Mouse (Mus musculus) myocyte (in vitro differentiated cells): ENCODE measurements around the gene Mapk8ip3. TPM values are rescaled to one million over a fixed set of nuclear protein-coding genes. Genes with fewer than 3 reads are reported as not detected.
A peak's percentile ranks its signal among the peaks of the same experiment; 100 is the strongest.

Source experiments
- H3K27me3 ChIP-seq: one replicate; pipeline ENCODE4 v1.6.1; 2011; ENCODE audit not compliant: control insufficient read depth, insufficient read depth, insufficient read length
- H3K36me3 ChIP-seq: one replicate; pipeline ENCODE4 v1.6.1; 2011; ENCODE audit not compliant: control insufficient read depth, insufficient read depth
- H3K4me2 ChIP-seq: one replicate; pipeline ENCODE4 v1.6.1; 2011; ENCODE audit warnings: low read depth, control low read depth
- H3K4me3 ChIP-seq: one replicate; pipeline ENCODE4 v1.5.1; 2011; ENCODE audit warnings: mild to moderate bottlenecking, control low read depth, moderate library complexity
- H3K79me2 ChIP-seq: one replicate; pipeline ENCODE4 v1.6.1; 2011; ENCODE audit not compliant: control insufficient read depth, insufficient read depth
- H3ac ChIP-seq: one replicate; pipeline ENCODE4 v1.6.1; 2011; ENCODE audit not compliant: control insufficient read depth, insufficient read length
- CEBPB ChIP-seq: IDR thresholded peaks from 2 replicates; pipeline ENCODE4 v1.6.1; 2011; ENCODE audit warnings: mild to moderate bottlenecking, moderate library complexity; ENCODE audit not compliant: poor library complexity, insufficient read depth, severe bottlenecking
- E2F4 ChIP-seq: IDR thresholded peaks from one replicate; pipeline ENCODE4 v1.6.1; 2011; ENCODE audit warnings: mild to moderate bottlenecking, control low read depth, moderate library complexity; ENCODE audit not compliant: insufficient read depth
- MAX ChIP-seq: IDR thresholded peaks from one replicate; pipeline ENCODE4 v1.6.1; 2011; ENCODE audit warnings: low read depth, mild to moderate bottlenecking, control low read depth
- MYOD1 ChIP-seq, 3 experiments: IDR thresholded peaks; one replicate each; pipeline ENCODE4 v1.6.1; 2011; ENCODE audit warnings: control low read depth in 2 of 3, low read depth in 2 of 3, mild to moderate bottlenecking in 2 of 3, moderate library complexity in 1 of 3; ENCODE audit not compliant: insufficient read length in 2 of 3, control insufficient read depth in 1 of 3
- MYOG ChIP-seq, 3 experiments: IDR thresholded peaks; one replicate each; pipeline ENCODE4 v1.6.1; 2011; ENCODE audit warnings: control low read depth in 2 of 3, low read depth in 2 of 3, mild to moderate bottlenecking in 2 of 3; ENCODE audit not compliant: insufficient read length in 2 of 3, control insufficient read depth in 1 of 3, insufficient read depth in 1 of 3
- POLR2A ChIP-seq: IDR thresholded peaks from one replicate; pipeline ENCODE4 v1.6.1; 2011; ENCODE audit warnings: low read depth, mild to moderate bottlenecking, control low read depth, moderate library complexity; ENCODE audit not compliant: insufficient read length
- POLR2AphosphoS2 ChIP-seq: IDR thresholded peaks from one replicate; pipeline ENCODE4 v1.6.1; 2011; ENCODE audit warnings: low read depth, control low read depth; ENCODE audit not compliant: insufficient read length
- REST ChIP-seq: IDR thresholded peaks from one replicate; pipeline ENCODE4 v1.6.1; 2011; ENCODE audit warnings: mild to moderate bottlenecking, control low read depth, moderate library complexity; ENCODE audit not compliant: insufficient read depth, insufficient read length
- SRF ChIP-seq: IDR thresholded peaks from one replicate; pipeline ENCODE4 v1.6.1; 2011; ENCODE audit warnings: low read depth; ENCODE audit not compliant: control insufficient read depth, insufficient read length
- TCF12 ChIP-seq: IDR thresholded peaks from one replicate; pipeline ENCODE4 v1.6.1; 2011; ENCODE audit warnings: mild to moderate bottlenecking, control low read depth; ENCODE audit not compliant: poor library complexity, insufficient read depth, severe bottlenecking
- TCF3 ChIP-seq: IDR thresholded peaks from one replicate; pipeline ENCODE4 v1.6.1; 2011; ENCODE audit warnings: low read depth, control low read depth; ENCODE audit not compliant: insufficient read length
- USF1 ChIP-seq: IDR thresholded peaks from one replicate; pipeline ENCODE4 v1.6.1; 2011; ENCODE audit warnings: low read depth, mild to moderate bottlenecking, control low read depth, moderate library complexity
- polyA plus RNA-seq: library from polyadenylated mRNA; unstranded; fragments of >200 nt; fragmentation: generic; extraction: Trizol; gene quantifications from one replicate; pipeline ENCODE4 v1.2.1, GENCODE M21; 2012; ENCODE audit warnings: missing spikeins

Gene Mapk8ip3
- polyA plus RNA-seq, 1 experiment = 47.6 TPM

DNA sequence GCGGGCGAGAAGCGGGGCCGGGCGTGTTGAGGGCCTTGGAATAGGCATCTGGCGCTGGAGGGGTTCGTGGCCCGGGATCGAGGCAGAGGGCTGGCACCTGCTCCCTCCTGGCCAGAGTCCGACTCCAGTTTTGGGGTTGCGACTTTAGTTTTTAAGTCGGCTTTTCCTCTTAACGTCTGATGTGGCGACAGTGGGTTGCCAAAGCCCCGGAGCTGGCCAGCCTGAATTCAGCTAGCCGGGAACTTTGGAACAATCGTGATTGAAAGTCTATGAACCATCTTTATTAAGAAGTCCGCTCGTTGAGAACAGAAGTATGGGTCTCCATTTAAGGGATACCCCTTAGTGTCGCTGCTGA, 86.0 kb downstream of the Mapk8ip3 start:
- peak overlapping the region; percentile 96 for H3K4me2 ChIP-seq
- TF ChIP-seq CEBPB (no peak), TCF12 (no peak), MAX (no peak), USF1 (no peak), SRF (no peak), REST (no peak), MYOD1 (IDR thresholded peaks at IDR 0.05; ENCODE audit: control insufficient read depth in 1 of 3, insufficient read length in 2 of 3, low read depth in 2 of 3) (no peak), POLR2AphosphoS2 (no peak), TCF3 (no peak), POLR2A (no peak), E2F4 (no peak)
- no peaks in the 10 kb centered on the region for H3K36me3 ChIP-seq
- peak overlapping the region; percentile 96 for H3K4me3 ChIP-seq
- H3K27me3 ChIP-seq = no peaks in the 10 kb centered on the region
- peak overlapping the region; percentile 61 for H3ac ChIP-seq
- peaks cover 7% of the 10 kb centered on the region for H3K79me2 ChIP-seq

DNA sequence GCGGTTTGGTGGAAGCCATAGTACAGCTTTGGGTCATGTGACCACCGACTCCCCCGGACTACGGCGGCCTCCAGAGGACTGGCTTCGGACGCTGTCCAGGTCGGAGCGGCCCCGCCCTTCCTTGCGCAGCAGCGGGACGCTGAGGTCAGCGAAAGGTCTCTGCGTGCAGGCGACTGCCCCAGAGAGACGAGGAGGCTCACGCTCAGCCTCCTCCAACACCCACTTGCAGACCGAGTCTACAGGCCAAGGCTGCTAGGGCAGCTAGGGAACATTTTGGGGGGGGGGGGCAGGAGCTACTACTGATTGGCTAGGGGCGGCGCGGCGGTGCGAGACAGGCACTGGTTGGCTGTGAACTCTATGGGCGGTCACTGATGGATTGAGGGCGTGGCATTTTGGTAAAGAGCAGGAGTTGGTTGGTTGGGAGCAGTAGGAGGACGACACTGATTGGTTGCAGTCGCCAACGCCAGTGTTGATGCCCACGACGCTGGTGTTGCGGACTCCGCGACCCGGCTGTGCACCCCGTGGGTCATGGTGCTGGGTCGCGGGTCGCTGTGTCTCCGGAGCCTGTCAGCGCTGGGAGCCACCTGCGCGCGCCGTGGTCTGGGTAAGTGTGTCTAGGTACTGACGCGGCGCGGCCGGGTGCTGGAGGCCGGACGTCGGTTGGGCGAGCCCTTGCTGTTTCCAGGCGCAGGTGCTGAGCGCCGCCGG, 86.6 kb downstream of the Mapk8ip3 start, which contains the start of gene Fahd1:
TSS of gene Fahd1 (minus strand) at position 300 of the 708 bp plus-strand sequence.
- H3K4me2 ChIP-seq = peak within 1 kb of the TSS; percentile 96
- TF ChIP-seq POLR2AphosphoS2 (peak; percentile 77), MAX (no peak), MYOD1 (IDR thresholded peaks at IDR 0.05; ENCODE audit: control insufficient read depth in 1 of 3, insufficient read length in 2 of 3, low read depth in 2 of 3) (peak in 1 of 3 experiments; percentile 11), REST (no peak), TCF3 (no peak), CEBPB (no peak), POLR2A (peak; percentile 87), USF1 (peak; percentile 94), E2F4 (no peak), SRF (no peak), MYOG (IDR thresholded peaks at IDR 0.05; ENCODE audit: control insufficient read depth in 1 of 3, insufficient read depth in 1 of 3, insufficient read length in 2 of 3, low read depth in 2 of 3) (no peak), TCF12 (no peak)
- no peaks in the 10 kb centered on the region for H3K36me3 ChIP-seq
- H3ac ChIP-seq = peak within 1 kb of the TSS; percentile 61
- peak within 1 kb of the TSS; percentile 96 for H3K4me3 ChIP-seq
- H3K27me3 ChIP-seq = no peaks in the 10 kb centered on the region
- H3K79me2 ChIP-seq = peaks cover 7% of the 10 kb centered on the region

DNA sequence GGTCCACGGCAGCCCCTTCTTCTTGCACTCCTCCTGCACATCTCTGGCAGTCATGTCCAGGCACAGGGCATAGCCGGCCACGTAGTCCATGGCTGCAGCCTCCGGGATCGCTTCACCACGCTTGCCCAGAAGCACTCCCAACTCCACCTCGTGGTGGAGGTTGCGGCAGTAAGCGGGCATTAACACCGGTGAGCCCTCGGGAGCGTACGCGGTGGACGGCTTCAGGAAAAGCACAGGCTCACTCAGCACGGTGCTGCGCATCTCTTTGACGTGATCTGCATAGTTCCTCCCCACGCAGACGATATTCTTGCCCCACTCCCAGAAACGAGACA, 87.1 kb downstream of the Mapk8ip3 start:
- H3K4me2 ChIP-seq = peak overlapping the region; percentile 92
- H3K27me3 ChIP-seq = no peaks in the 10 kb centered on the region
- TF ChIP-seq POLR2A (peak; percentile 52), TCF12 (no peak)
- H3K79me2 ChIP-seq = peaks cover 7% of the 10 kb centered on the region
- H3K36me3 ChIP-seq = no peaks in the 10 kb centered on the region
- peak overlapping the region; percentile 96 for H3K4me3 ChIP-seq
- H3ac ChIP-seq = peak overlapping the region; percentile 61

DNA sequence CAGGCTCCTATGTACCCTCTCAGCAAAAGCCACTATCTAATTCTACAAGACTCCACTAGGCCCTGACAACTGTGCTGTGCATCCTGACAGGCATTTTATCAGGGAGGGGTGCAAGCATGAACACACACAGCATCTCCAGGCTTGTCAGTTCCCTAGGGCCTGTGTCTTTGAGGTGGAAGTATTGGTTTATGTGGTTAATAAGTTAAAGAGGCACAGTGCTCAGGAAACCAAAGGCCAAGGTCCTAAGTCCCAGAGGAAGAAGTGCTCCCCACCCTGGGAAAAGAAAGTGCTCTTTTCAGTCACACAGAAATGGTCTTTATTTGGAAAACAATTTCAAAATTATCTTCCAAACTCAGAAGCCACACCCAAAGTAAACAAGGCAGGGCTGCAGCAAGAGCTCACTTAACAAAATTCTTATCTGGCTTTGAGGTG, 88.2 kb downstream of the Mapk8ip3 start:
- Histone ChIP-seq H3K27me3 (no peaks in the 10 kb centered on the region), H3K79me2 (peaks cover 7% of the 10 kb centered on the region), H3K4me3 (peak overlapping the region; percentile 96), H3K4me2 (peak overlapping the region; percentile 92), H3ac (no peak overlapping the region), H3K36me3 (no peaks in the 10 kb centered on the region)
- TF ChIP-seq SRF (no peak), CEBPB (no peak), POLR2A (no peak), MAX (no peak), E2F4 (no peak), MYOG (IDR thresholded peaks at IDR 0.05; ENCODE audit: control insufficient read depth in 1 of 3, insufficient read depth in 1 of 3, insufficient read length in 2 of 3, low read depth in 2 of 3) (no peak), POLR2AphosphoS2 (no peak), REST (no peak), TCF3 (no peak), TCF12 (no peak), MYOD1 (IDR thresholded peaks at IDR 0.05; ENCODE audit: control insufficient read depth in 1 of 3, insufficient read length in 2 of 3, low read depth in 2 of 3) (no peak)

DNA sequence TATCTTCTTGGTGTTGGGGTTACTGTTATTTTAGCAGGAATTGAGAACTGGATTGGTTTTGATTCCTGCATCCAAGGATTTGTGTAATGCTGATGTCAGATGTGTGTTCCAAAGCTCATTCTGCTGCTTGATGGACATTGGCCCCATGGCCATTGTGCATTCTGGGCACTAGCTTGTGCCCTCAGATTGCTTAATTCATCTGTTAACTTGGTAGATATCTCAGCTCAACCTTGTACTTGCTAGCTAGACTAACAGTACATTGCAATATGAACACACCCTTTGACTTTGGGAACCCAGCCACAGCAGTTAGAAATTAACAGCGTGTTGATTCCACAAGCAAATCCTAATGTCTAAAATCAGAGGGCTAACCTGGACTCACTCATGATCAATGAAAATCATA, 89.4 kb downstream of the Mapk8ip3 start:
- TF ChIP-seq SRF = no peak
- Histone ChIP-seq H3K4me2 (no peak overlapping the region), H3K4me3 (no peak overlapping the region), H3K36me3 (no peaks in the 10 kb centered on the region), H3K79me2 (peaks cover 7% of the 10 kb centered on the region), H3K27me3 (no peaks in the 10 kb centered on the region), H3ac (no peak overlapping the region)
